Mouse (Mus musculus) neural tube, embryonic 10.5 days (tissue): ENCODE measurements around the gene Ift172.

ENCODE experiments used
- DNase-seq: peaks from one replicate; pipeline ENCODE4 v3.0.0-alpha.2; 2017; ENCODE audit warnings: low spot score; ENCODE audit errors: extremely low spot score

Gene Ift172

DNA sequence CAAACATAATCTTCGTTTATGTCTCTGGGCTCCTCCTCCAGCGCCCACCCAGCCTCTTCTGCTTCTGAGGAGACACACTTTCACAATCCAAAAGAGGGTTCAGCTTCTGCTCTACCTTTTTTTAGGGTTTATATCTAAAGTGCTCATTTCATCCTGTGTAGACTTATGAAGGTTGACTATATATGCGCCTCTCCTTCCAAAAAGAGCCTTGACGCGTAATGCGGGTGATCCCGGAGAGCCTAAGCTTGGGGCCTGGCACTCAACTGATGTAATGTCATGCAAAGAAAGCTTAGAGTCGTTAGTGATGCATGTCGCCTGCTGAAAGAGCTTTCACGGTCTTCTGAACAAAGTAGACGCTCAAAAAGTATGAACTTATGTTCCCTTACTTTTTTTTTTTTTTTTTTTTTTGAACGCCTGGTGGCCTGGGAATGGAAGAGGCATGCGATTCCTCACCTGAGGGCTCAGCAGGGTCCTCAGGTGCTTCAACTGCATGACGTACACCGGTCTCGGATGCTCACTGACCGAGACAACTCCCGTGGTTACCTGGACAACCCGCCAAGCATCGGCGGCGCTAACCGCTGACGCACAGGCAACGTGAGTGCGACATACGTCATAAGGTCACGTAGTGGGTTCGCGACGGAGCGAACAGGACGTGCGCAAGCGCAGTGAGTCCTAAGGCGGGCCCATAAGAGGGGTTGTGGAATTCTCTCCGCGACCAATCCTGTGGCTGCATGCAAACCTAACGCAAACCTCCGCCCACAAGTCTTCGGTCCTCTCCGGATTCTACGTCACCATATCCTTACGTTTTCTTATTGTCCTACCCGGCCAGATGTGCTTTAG is at the start of gene Ift172:
TSS of gene Ift172 (minus strand) at position 596 of the 840 bp plus-strand sequence.
- DNase-seq, result peak; percentile 94

DNA sequence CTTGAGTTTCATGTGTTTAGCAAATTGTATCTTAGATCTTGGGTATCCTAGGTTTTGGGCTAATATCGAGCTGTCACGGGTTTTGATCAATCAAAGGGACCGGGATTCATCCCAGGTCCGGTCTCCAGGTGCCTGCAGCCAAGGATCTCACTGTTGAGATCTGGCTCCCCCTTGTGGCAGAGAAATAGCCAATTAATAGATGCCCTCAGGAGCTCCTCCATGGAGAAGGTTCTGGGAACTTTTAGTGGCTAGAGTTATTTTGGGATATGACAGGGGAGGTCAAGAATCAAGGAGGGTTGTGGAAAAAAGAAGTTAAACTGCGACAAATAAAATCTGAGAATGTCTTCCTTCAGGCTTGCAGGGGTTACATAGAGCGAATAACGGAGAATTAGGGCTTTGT is 37.3 kb upstream of the Ift172 start:
- DNase-seq, result peak; percentile 39

DNA sequence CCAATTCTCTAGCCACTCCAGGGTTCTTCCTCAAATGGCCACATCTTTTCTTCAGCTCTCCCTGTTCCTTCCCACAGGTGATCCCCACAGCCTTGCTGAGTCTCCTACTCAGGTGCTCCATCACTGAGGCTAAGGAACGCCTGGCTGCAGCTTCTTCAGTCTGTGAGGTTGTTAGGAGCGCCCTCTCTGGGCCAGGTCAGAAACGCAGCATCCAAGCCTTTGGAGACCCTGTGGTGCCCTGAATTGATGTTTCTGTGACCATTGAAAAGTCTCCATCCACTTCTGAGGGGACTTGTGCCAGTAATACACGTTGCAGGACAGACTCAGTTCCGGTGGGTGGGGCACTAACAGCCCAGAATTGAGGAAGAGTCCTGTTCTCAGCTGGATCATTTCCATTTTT is 35.9 kb upstream of the Ift172 start:
- DNase-seq, result no peak

DNA sequence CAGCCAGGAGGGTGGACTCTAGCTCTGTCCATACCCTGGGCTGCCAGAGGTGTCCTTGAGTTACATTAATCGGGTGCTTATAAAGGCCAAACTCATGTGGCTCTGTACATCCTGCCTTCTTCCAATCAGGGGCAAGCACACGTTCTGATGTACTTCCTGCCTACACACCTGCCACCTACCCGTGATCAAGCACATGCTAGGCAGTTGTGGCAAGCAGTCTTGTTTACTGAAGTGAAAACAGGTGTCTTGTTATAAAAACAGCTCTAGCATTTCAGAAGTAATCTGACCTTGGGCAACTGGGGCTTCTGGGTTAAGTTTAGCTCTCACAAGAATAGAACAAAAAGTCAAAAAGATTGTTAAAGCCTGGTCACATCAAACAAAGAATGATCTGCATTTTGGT is 33.2 kb upstream of the Ift172 start:
- DNase-seq, result no peak

DNA sequence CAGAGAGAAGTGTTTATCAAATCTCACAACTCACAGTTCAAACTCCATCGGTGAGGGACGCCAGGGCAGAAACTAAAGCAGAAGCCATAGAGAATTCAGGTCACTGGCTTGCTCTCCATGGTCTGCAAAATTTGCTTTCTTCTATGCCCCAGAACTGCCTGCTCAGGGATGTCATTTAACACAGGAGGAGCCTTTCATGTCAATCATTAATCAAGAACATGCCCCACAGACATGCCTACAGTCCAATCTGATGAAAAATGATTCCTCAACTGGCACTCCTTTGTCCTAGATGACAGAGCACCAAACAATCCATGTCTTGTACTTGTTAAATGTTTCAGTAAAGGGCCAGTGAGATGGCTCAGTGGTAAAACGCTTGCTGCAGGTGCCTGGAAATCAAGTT is 31.9 kb upstream of the Ift172 start:
- no peak for DNase-seq

DNA sequence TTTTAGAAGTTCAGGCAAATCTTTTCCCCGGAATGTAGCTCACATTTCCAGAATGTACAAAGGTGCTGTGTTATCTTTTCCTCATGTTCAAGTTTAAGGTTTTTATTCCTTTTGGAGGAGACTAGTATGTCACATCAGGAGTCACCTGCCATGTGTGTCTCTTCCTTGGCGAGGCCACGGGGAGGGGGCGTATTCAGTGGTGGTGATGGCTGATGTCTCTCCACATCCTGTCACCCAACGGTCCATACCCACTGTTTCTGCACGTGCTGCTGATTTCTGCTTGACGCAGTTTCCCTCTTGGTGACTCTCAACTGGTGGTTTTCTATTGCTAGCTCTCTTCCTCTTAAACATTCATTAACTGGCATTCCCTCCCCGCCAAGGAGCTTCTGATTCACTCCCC is 21.9 kb upstream of the Ift172 start:
- DNase-seq, result no peak

DNA sequence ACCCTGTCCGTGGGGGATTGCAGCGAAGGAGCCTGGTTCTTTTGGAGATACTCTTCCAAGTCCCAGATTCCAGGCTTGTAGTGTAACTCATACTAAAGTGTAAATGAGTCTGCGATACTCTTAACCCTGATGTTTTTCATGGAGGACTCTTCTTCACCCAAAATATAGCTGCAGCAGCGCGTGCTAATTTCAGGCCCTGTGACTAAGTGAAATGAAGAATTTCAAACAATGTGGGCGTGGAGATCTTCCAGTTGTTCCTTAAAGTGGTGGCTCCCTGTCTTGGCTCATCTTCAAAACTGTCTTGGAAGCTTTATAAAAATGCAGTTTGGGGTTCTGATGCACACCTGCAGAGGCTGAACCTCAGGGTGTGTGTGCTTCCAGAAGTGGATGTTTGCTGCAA is 12.2 kb upstream of the Ift172 start:
- DNase-seq, result no peak

DNA sequence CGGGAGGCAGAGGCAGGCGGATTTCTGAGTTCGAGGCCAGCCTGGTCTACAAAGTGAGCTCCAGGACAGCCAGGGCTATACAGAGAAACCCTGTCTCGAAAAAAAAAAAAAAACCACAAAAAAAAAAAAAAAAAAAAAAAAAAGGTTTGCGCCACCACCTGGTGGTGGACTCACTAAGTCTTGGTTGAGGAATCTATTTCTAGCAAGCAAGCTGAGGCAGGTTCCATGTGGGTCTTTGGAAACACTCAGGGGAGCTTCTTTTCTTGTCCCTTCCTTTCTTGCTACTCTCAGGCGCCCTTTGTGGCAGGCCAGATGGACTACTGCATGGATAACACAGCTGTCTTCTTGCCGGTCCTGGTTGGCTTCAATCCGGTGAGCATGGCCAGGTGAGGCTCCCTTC is 10.9 kb upstream of the Ift172 start:
- DNase-seq, result no peak

DNA sequence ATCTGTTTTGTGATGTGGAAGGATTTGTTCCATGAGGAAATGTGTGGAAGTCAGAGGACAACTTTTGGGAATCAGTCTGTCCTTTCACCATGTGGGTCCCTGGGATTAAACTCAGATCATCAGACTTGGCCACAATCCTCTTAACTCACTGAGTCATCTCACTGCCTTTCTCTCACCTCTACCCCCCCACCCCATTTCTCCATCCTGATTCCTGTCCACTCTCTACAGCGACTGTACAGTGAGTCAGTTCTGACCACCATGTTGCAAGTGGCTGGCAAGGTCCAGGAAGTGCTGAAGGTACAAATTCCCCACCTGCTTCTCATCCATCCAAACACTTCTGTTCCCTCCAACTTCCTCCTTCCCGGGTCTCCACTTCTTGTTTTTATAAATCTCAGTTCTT is 7.6 kb upstream of the Ift172 start:
- no peak for DNase-seq

DNA sequence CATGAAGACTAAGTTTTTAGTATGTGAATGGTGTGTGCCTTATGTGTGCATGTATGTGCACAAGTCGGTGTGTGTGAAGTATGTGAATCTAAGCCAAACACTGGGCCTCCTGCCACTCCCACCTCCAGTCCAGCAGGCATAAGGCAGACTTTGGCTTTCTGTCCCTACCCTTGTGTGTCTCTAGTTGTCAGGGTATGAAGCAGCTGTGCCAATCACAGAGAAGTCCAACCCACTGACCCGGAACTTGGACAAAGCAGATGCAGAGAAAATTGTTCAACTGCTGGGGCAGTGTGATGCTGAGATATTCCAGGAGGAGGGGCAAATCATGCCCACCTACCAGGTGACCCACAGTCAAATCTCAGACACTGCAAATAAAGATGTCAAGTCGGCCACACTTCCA is 7.1 kb upstream of the Ift172 start:
- no peak for DNase-seq

DNA sequence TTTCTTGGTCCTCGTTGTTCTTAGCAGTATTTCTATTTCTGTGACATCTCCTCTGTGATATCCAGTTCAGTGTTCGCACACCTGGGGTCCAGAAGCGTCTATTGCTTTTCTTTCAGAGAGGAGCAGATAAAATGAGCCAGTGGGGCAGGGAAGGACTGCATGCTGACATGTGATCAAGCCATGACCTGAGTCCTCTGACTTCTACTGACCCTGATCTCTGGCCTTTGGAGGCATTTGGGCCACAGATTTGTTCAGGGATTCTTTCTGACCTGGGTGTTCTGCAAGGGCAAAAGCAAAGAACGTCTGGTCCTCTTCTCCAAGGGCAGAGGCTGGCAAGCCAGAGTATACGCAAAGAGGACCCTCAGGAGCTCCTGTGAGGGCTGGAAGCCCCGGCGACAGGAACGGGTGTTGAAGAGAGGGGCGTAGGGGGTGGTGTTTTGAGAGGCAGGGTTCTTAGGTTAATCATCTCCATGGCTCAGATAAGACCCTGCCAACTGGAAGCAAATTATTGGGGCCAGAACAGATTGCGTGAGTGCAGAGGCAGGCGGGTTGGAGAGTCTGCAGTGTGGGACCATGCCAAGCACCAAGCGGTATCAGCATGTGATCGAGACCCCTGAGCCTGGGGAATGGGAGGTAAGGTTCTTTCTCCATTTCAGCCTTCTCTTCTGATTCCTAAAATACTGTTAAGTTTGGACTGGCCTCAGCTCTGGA is 6.3 kb upstream of the Ift172 start, which contains the start of gene Gckr:
TSS of gene Gckr (plus strand) at position 397 of the 711 bp plus-strand sequence.
- no peak for DNase-seq

DNA sequence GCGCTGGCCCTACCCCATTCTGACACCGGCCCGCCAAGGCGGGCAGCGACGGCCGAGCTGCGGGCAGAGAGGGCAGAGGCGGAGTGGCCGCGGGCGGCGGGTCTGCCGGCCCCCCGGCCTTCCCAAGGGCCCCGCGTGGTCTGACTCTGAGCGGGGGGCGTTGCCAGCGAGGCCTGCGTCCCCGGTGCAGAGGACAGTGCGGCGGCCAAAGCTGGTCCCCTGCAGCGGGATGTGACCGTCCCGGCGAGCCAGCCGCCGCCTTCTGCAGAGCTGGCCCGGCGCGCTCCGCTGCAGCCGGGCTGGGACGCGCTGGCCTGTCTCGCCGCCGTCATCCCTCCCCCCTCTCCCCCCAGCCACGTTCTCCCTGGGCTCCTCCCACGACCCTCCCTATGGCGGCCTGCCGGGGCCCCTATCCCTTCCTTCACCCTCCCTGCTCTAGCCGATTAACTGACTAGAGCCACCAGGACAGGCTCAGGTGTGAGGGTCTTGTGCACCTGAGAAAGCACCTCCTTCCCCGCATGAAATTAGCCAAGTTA is 4.8 kb upstream of the Ift172 start, which contains the start of gene Fndc4:
TSS of gene Fndc4 (minus strand) at position 475 of the 536 bp plus-strand sequence.
- peak; percentile 77 for DNase-seq

DNA sequence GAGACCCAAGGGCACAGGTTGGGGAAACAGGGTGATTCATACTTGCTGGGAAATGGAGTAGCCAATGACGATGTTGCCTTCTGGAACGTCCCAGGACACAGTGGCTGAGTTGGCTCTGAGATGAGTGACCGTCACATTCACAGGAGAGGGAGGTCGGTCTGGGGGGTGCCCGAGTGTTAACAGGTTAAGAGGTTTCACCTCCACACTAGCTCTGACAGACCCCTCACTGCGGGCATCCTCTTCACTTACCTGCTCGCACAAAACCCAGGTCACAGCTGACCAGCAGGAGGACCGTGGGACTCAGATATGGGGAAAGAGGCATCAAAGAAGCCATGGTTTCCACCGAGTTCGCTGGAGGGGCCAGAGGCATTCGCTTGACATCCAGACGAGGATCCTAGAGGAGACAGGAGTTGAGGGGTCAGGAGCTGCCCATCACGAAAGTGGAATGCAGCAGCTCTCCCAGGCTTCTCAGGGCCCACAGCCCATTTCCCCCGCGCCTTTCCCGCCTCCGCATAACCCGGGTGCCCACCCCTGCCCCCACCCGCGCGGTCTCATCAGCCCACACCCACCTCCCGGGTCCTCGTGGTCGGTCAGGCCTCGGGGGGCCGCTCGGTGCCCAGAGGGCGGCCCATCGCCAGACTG is 4.2 kb upstream of the Ift172 start:
- no peak for DNase-seq

DNA sequence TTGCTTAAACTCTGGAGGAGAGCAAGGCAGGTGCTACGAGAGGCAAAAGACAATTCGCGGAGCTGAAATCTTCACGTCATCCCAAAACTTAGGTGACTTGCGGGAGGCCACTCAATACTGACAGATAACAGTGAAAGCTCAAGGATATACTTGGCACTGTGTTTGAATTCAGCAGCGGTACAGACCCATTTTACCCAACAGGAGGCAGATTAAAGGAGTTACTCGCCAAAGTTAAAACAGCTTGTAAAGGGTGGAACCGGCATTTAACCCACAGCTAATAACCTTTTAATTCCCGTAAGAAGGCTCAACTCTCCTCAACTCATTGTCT is 409 bp upstream of the Ift172 start:
- DNase-seq, result no peak

DNA sequence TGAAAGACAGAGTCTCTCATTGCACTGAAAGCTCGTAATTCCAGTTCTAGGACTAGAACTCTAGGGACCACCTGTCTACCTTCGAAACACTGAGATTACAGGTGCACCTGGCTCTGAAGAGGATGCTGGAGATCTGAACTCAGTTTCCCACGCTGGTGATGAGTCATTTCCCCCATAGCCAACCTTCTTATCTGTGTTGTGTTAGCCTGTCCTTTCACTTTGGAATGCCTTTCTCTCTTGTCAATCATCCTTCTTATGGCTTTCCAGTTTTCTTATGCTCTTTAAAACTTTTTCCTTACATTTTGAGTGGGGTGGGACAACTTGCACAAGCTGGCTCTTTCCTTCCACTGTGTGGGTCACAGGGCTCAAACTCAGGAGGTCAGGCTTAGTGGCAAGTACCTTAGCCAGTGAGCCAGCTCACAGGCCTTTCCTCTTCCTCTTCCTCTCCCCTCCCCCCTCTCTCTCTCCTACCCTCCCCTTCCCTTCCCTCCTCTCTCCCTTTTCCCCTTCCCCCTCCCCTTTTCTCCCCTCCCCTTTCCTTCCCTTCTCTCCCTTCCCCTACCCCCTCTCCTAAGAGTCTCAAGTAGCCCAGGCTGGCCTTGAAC is 1.2 kb downstream of the Ift172 start:
- DNase-seq, result no peak

DNA sequence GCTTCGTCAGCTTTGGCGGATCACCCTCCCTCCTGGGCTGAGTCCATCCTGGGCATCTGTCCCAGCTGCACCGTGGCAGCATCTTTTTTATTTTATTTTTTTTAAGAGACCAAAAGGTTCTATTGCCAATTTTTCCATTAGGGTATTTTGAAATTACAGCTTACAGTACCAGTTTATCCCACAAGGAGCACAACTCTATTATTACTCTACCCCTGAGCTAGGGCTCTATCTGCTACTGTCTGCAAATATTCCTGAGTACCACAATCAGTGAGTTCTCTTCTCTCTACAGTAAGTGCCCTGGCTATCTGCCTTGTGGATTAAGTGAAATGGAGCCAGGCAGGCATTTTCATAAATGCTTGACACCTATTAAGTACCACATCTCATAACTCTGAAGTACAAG is 2.3 kb downstream of the Ift172 start:
- no peak for DNase-seq

DNA sequence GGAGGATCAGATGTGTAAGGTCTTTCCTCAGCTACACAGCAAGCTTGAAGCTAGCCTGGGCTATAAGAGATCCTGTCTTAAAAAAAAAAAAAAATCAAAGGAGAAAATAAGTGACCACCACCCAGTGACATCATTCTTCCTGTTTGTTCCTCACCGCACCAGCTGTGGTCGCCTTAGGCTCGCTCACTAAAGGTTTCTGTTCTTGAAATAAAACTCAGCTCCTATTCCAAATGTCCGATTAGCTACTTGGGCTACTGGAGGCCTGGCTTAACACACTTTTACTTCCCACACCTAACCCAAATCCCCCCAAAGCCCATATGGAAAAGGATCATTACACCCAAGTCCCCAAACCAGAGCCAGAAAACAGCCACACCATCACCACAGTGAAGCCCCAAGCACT is 2.7 kb downstream of the Ift172 start:
- DNase-seq, result no peak

DNA sequence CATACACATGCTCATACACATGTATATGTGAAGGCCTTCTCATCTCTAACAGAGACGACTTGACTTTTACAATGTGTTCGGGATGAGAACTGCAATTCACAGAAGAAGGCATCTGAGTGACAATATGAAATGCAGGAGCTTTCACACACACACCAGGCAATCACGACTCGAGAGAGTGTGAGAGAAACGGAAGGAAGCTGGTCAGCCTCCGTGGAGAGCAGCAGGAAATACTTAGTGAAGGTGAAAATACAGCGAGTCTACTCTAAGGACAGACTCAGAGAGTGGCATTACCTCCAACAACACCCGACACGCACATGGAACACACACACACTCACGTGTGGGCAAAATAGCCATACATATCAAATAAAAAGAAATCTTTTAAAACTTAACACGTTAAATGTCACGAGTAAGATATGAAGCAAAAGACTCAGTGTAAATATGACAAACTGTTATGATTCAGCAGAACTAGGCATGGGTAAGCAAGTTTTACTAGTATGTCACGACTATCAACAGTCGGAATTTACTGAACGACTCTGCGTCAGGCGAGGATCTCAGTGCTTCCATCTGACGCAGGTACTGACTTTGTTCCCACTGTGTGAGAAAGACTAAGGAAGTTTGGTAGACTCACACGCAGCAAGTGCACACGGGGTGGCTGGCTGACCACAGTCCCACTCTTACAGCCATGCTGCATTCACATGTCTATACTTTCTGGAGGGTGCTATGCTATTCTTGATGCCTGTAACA is 11.5 kb downstream of the Ift172 start:
- DNase-seq, result no peak

DNA sequence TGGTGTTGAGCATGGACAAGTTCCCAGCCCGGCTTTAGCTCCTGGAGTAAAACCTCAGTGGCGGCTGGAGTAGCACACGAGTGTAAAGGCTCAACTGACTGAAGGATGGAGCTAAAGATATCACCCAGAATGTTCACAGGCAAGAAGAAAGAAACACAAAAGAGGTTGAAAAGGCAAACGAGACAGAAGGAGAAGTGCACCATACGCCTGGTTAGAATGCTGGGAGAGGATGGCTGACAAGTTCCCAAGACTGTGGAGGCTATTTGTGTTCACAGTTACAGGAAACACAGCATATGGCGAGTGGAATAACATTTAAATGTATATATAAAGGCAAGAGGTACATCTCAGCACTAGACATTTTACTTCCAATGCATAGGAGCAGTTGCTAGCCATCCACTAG is 17.9 kb downstream of the Ift172 start:
- DNase-seq, result no peak

DNA sequence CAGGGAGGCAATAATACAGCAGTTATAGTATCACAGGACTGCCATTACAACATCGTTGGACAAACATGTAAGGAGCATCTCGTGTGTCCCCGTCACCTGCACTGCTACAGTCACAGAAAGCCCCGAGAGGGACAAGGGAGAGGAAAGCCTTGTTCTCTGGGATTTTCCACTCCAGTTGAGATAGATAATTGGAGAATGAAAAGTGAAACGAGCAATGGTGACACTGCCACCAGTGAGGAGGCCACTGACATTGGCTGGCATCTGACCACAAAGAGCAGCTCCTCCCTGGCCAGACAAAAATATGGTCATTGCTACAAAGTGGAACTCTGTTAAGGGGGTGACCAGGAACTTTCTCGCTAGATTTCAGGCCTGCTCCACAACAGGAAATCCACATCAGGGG is 23.2 kb downstream of the Ift172 start:
- no peak for DNase-seq

DNA sequence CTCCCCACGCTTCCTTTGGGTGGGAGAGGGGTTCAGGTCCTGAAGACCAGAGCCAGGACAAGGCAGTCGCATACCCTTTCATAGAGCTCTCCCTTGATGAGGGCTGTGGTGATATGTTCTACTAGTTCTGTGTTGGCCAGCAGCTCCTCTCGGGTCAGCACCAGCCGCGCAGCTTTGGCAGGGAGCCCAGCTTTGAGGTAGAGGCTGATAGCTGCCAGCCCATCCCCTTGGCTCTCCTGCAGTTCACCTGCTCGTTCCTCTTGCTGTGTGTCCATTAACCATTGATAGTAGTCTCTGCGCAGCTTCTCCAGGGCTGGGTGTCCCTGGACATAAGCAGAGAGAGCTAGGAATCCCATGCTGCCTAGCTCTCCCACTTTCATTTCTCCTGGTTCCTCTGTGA is 24.8 kb downstream of the Ift172 start:
- DNase-seq, result no peak
